Mouse (Mus musculus) midbrain, embryonic 12.5 days (tissue): ENCODE measurements around the gene Olfr1046. TPM values are rescaled to one million over a fixed set of nuclear protein-coding genes. Genes with fewer than 3 reads are reported as not detected.

Experiments used
- polyA plus RNA-seq: library from polyadenylated mRNA; unstranded; fragments of >200 nt; fragmentation: Nextera tagmentation; extraction: Ambion mirVana; gene quantifications from 2 replicates; pipeline ENCODE4 v1.2.1, GENCODE M21; 2016

The Olfr1046 gene
- polyA plus RNA-seq, 1 experiment from 2014 or later = not detected

Other genes starting within 250 kb of the Olfr1046 start
- gene Olfr1029, start 245.4 kb downstream of the Olfr1046 start, polyA plus RNA-seq = not detected in 2 replicates
- not detected in 2 replicates for gene Olfr1030, start 240.0 kb downstream of the Olfr1046 start, polyA plus RNA-seq
- not detected in 2 replicates for gene Olfr1031, start 229.0 kb downstream of the Olfr1046 start, polyA plus RNA-seq
- not detected in 2 replicates for gene Olfr1032, start 213.8 kb downstream of the Olfr1046 start, polyA plus RNA-seq
- not detected in 2 replicates for gene Olfr1033, start 198.7 kb downstream of the Olfr1046 start, polyA plus RNA-seq
- gene Olfr1034, start 173.5 kb downstream of the Olfr1046 start, polyA plus RNA-seq = 0.05 TPM in 1 of 2 replicates, not detected in the other
- not detected in 2 replicates for gene Olfr1036, start 145.3 kb downstream of the Olfr1046 start, polyA plus RNA-seq
- not detected in 2 replicates for gene Olfr1037, start 131.9 kb downstream of the Olfr1046 start, polyA plus RNA-seq
- not detected in 2 replicates for gene Olfr1039, start 83.4 kb downstream of the Olfr1046 start, polyA plus RNA-seq
- not detected in 2 replicates for gene Olfr1040, start 72.6 kb downstream of the Olfr1046 start, polyA plus RNA-seq
- gene Olfr1042, start 57.5 kb downstream of the Olfr1046 start, polyA plus RNA-seq = not detected in 2 replicates
- gene Olfr1043, start 51.8 kb downstream of the Olfr1046 start, polyA plus RNA-seq = not detected in 2 replicates
- gene Olfr1044, start 41.5 kb downstream of the Olfr1046 start, polyA plus RNA-seq = not detected in 2 replicates
- gene Olfr52, start 33.6 kb downstream of the Olfr1046 start, polyA plus RNA-seq = not detected in 2 replicates
- not detected in 2 replicates for gene Olfr1045, start 16.3 kb downstream of the Olfr1046 start, polyA plus RNA-seq
- gene Olfr1047, start 12.1 kb upstream of the Olfr1046 start, polyA plus RNA-seq = not detected in 2 replicates
- not detected in 2 replicates for gene Olfr1048, start 21.0 kb upstream of the Olfr1046 start, polyA plus RNA-seq
- not detected in 2 replicates for gene Olfr1049, start 39.0 kb upstream of the Olfr1046 start, polyA plus RNA-seq
- not detected in 2 replicates for gene Olfr1051, start 59.8 kb upstream of the Olfr1046 start, polyA plus RNA-seq
- gene Olfr1052, start 73.1 kb upstream of the Olfr1046 start, polyA plus RNA-seq = not detected in 2 replicates
- gene Olfr1053, start 96.0 kb upstream of the Olfr1046 start, polyA plus RNA-seq = not detected in 2 replicates
- not detected in 2 replicates for gene Olfr1054, start 116.1 kb upstream of the Olfr1046 start, polyA plus RNA-seq
- gene Olfr1055, start 131.0 kb upstream of the Olfr1046 start, polyA plus RNA-seq = not detected in 2 replicates
- not detected in 2 replicates for gene Olfr1056, start 143.2 kb upstream of the Olfr1046 start, polyA plus RNA-seq
- not detected in 2 replicates for gene Olfr1057, start 159.1 kb upstream of the Olfr1046 start, polyA plus RNA-seq
- not detected in 2 replicates for gene Olfr1058, start 169.2 kb upstream of the Olfr1046 start, polyA plus RNA-seq
- gene Olfr1061, start 194.7 kb upstream of the Olfr1046 start, polyA plus RNA-seq = not detected in 2 replicates
- gene Olfr1062, start 207.4 kb upstream of the Olfr1046 start, polyA plus RNA-seq = not detected in 2 replicates
- not detected in 2 replicates for gene Olfr1065, start 231.3 kb upstream of the Olfr1046 start, polyA plus RNA-seq
- gene Olfr1066, start 237.0 kb upstream of the Olfr1046 start, polyA plus RNA-seq = not detected in 2 replicates